Mouse (Mus musculus) testis, adult 2 months (tissue): ENCODE measurements around the gene Cdhr5. TPM values are rescaled to one million over a fixed set of nuclear protein-coding genes. Genes with fewer than 3 reads are reported as not detected.

Experiments
- H3K27ac ChIP-seq: fragments of 200-500 bp; 2 replicates; pipeline ENCODE4 v1.5.1; 2012; ENCODE audit warnings: low read depth, low read length; ENCODE audit not compliant: control insufficient read depth, insufficient read depth
- H3K27me3 ChIP-seq: fragments of 200-500 bp; 2 replicates; pipeline ENCODE4 v1.6.1; 2012; ENCODE audit warnings: mild to moderate bottlenecking, low read length, moderate library complexity; ENCODE audit not compliant: control insufficient read depth, insufficient read depth
- H3K36me3 ChIP-seq: fragments of 200-500 bp; 2 replicates; pipeline ENCODE4 v1.6.1; 2012; ENCODE audit warnings: mild to moderate bottlenecking, low read length; ENCODE audit not compliant: control insufficient read depth, insufficient read depth
- H3K4me1 ChIP-seq: fragments of 200-500 bp; 2 replicates; pipeline ENCODE4 v1.6.1; 2012; ENCODE audit warnings: low read length; ENCODE audit not compliant: control insufficient read depth, insufficient read depth
- H3K4me3 ChIP-seq: fragments of 200-500 bp; 2 replicates; pipeline ENCODE4 v1.5.1; 2012; ENCODE audit warnings: low read depth, mild to moderate bottlenecking, low read length, moderate library complexity, mixed read lengths; ENCODE audit not compliant: control insufficient read depth
- CTCF ChIP-seq: fragments of 200-500 bp; IDR thresholded peaks from 2 replicates; pipeline ENCODE4 v1.5.1; 2012; ENCODE audit warnings: low read depth, mild to moderate bottlenecking, inconsistent platforms, low read length, moderate library complexity; ENCODE audit not compliant: control insufficient read depth, insufficient read depth, insufficient replicate concordance
- POLR2A ChIP-seq: fragments of 200-500 bp; IDR thresholded peaks from 2 replicates; pipeline ENCODE4 v1.6.1; 2012; ENCODE audit warnings: low read depth, mild to moderate bottlenecking, inconsistent platforms, low read length, moderate library complexity; ENCODE audit not compliant: control insufficient read depth
- polyA plus RNA-seq: library from polyadenylated mRNA; depleted of rRNA; stranded (reverse); fragments of >200 nt; gene quantifications from 2 replicates; pipeline ENCODE4 v1.2.3, GENCODE M21; 2012

Cdhr5 gene
- polyA plus RNA-seq, 1 experiment = 0.91 TPM

DNA sequence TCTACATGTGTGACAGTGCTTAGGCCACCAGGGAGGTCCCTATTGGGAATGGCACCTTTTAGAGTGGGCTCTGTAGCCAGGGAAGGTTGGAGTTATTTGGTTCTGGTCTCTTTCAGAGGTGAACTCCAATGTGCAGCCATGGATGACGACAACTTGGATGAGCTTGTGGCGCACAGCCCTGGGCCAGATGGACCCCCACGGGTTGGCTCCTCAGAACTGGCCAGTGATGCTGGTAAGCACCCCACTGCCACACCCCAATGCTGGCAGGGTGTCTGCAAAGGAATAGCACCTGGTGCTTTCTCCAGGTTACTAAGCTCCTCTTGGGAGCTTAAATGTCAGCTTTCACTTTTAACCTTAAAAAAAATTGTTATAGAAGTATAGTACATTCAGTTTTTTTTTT is 45.5 kb downstream of the Cdhr5 start:
- Histone ChIP-seq H3K4me3 (no peak overlapping the region), H3K27ac (no peak overlapping the region), H3K36me3 (peaks cover 3% of the 10 kb centered on the region), H3K4me1 (peaks cover 5% of the 10 kb centered on the region), H3K27me3 (no peaks in the 10 kb centered on the region)
- TF ChIP-seq POLR2A (no peak), CTCF (no peak)

DNA sequence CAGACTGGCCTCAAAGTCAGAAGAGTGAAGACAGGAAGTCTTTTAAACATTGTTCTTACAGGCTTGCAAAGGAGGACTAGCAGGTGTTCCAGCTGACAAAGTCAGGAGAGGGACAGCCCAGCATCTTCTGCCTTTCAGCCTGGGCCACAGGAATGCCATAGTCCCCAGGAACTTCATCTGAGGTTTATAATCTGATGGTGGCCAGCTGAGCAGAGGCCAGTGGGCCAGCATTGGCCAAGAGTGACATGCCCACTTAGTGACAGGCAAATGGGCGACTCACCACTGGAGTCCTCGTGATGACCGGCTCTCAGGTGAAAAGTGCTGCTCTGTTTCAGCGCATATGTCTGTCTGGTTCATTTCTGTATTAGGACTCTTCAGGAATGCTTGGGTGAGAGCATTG is 46.0 kb downstream of the Cdhr5 start:
- H3K36me3 ChIP-seq = peaks cover 3% of the 10 kb centered on the region
- H3K4me3 ChIP-seq = no peak overlapping the region

DNA sequence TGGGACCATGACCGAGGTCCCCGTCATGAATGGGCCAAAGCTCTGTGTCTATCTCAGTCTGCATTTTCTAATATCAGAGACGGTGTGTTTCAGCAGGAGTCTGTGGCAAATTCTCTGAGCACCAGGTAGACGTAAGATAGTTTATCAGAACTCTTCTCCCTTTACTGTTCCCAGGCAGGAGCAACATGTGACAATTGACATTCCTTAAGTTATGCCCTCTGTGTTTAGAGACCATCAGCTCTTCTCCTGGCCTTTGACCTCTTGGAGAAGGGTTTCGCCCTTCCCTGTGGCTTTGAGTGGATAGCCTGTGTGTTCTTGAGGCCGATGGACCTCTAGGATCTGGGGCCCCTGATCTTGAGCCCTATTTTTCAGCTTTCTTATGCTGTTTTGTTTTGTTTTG is 46.9 kb downstream of the Cdhr5 start:
- H3K27ac ChIP-seq = peak overlapping the region; percentile 99; the same call in 1 of the 2 replicates

More for the DNA sequence above, 46.0 kb downstream of the Cdhr5 start:
- Histone ChIP-seq H3K27ac (no peak overlapping the region), H3K4me1 (peaks cover 5% of the 10 kb centered on the region), H3K27me3 (no peaks in the 10 kb centered on the region)
- TF ChIP-seq POLR2A (no peak), CTCF (no peak)

DNA sequence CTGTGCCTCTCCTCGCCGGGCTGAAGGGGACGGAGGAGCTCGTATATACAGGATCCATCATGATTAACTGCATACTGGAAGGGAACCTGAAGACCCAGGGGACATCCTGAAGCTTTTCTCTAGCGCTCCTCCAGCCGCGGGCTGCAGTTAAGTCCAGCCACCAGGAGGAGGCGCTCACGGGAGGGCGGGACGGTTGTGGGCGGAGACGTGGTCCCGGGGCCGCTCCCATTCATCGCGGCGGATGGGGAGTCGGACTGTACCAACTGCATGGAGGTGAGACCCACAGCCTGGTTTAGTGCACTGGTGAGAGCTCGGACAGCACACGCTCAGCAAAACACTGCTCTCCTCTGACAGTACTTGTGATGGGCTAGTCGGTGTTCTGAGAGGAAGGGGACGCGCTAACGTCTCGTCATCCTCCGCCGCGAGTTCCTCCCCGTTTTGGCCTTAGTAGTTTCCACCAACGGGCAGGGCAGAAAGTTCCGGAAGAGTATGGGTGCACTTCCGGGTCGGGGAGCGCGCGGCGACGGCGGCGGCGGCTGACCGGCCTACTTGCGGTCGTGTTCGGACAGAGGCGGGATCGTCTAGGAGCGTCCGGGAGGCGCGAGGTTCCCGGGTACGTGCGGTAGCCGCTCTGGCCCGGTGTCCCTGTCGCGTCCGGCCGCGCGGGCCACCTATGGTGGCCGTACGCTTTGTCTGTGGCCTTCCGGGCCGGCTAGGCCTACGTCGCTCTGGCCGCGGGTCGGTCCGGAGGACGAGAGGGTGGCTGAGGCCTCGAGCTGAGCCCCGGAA is 48.1 kb downstream of the Cdhr5 start, which contains the start of gene Phrf1:
Gene Phrf1, plus strand, starts transcription at position 506 of the 789 bp plus-strand sequence.
- no peaks in the 10 kb centered on the region for H3K27me3 ChIP-seq
- TF ChIP-seq POLR2A (peak; percentile 86), CTCF (peak; percentile 96)
- H3K4me3 ChIP-seq = peak within 1 kb of the TSS; percentile 97
- H3K27ac ChIP-seq = peak within 1 kb of the TSS; percentile 99
- peaks cover 5% of the 10 kb centered on the region for H3K4me1 ChIP-seq
- peaks cover 2% of the 10 kb centered on the region; the same call in 1 of the 2 replicates for H3K36me3 ChIP-seq

More for the DNA sequence above, 46.9 kb downstream of the Cdhr5 start:
- Histone ChIP-seq H3K4me3 (peak overlapping the region; percentile 97), H3K27me3 (no peaks in the 10 kb centered on the region), H3K36me3 (peaks cover 2% of the 10 kb centered on the region; the same call in 1 of the 2 replicates), H3K4me1 (peaks cover 5% of the 10 kb centered on the region)
- no peak for TF ChIP-seq POLR2A
- TF ChIP-seq CTCF = no peak

DNA sequence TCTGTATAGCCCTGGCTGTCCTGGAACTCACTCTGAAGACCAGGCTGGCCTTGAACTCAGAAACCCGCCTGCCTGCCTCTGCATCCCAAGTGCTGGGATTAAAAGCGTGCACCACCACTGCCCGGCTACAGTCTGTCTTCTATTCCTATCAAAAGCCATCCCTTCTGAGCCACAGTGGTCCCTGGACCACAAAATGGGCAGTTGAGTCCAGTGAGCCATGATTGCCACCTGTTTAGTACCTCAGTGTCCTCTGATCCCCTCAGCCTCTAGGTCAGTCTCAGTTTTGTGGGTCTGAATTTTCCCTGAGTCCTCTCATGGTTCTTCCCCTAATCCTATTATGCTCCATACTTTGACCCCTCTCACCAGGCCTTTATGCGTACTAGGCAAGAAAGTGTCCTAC is 48.8 kb downstream of the Cdhr5 start:
- H3K4me3 ChIP-seq = peak overlapping the region; percentile 97
- H3K4me1 ChIP-seq = peaks cover 5% of the 10 kb centered on the region
- TF ChIP-seq CTCF = no peak
- TF ChIP-seq POLR2A = no peak
- H3K27ac ChIP-seq = peak overlapping the region; percentile 99
- no peaks in the 10 kb centered on the region for H3K27me3 ChIP-seq
- peaks cover 2% of the 10 kb centered on the region; the same call in 1 of the 2 replicates for H3K36me3 ChIP-seq

DNA sequence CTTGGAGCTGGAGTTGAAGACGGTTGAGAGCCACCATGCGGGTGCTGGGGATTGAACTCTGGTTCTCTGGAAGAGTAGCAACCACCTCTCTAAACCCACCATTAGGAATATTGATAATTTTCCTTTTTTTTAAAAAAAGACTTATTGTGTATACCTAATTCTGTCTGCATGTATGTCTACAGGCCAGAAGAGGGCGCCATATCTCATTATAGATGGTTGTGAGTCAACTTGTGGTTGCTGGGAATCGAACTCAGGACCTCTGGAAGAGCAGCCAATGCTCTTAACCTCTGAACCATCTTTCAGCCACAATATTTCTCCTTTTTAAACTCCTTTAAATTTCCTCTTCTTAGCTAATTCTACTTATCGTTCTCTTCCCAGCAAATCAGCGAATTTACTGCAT is 50.1 kb downstream of the Cdhr5 start:
- Histone ChIP-seq H3K4me3 (no peak overlapping the region), H3K36me3 (no peaks in the 10 kb centered on the region), H3K27ac (no peak overlapping the region), H3K27me3 (no peaks in the 10 kb centered on the region), H3K4me1 (peaks cover 17% of the 10 kb centered on the region)
- TF ChIP-seq POLR2A (no peak), CTCF (no peak)

DNA sequence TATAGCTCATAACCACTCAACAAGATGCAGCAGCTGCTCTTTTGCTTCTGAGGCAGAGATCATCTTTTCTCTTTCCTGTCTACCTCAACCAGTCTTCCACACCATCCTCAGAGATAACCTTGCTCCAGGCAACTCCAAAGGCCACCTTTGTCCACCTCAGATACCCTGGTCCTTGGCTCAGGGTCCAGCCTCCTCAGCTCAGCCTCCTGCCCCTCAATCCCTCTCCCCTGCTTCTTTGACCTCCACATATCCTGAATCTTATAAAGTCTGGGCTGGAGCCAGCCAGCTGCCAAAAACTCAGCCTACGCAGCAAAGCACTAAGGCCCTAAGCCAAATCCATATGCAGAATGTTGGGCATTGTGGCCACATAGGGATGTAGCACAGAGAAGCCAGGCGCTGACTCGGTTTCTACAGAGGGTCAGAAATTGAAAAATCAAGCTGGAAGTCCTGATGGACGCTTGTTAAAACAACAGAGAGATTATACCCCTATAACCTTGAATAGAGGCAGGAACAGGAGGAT is 53.8 kb downstream of the Cdhr5 start:
- Histone ChIP-seq H3K27me3 (no peaks in the 10 kb centered on the region), H3K4me3 (no peak overlapping the region)

More for the DNA sequence above, 53.8 kb downstream of the Cdhr5 start:
- Histone ChIP-seq H3K4me1 (peaks cover 20% of the 10 kb centered on the region), H3K27ac (peak overlapping the region; percentile 44), H3K36me3 (no peaks in the 10 kb centered on the region)
- TF ChIP-seq POLR2A (no peak), CTCF (no peak)
